Mouse (Mus musculus): ENCODE data around the gene Chsy1. TPM values are rescaled to one million over a fixed set of nuclear protein-coding genes. Genes with fewer than 3 reads are reported as not detected.

The Chsy1 gene
- polyA plus RNA-seq, 1 experiment from 2014 or later, result 6.1 TPM

DNA sequence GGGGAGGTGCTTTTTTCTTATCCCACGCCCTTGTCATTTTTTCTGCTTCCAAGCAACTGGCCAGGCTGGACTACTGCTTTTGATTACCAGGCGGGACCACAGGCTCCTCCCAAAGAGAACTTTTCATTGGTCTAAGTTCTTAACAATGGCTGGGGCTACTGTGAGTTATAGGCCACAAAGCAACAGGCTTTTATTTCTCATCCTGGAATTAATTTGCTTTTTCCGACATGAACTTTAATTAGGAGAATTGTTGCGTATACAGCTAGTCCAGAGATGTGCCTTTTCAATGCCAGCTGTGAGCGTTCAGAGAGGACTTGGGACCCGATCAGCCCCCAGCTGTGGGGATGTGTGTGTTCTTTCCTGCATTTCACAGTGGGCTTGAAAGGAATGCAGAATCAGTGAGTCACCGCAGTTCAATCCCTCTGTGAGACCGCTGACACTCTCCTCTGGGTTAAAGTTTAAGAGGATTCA is 113.3 kb downstream of the Chsy1 start:
- H3K4me3 ChIP-seq (ENCODE audit: low read depth, low read length), result no peak overlapping the region
- peaks cover 2% of the 10 kb centered on the region; the same call in 1 of the 2 replicates for H3K4me1 ChIP-seq (replicated peaks; ENCODE audit: control insufficient read depth, insufficient read depth)
- 0 out of 2 replicates have a peak overlapping the region, but pooled peaks have one; percentile 8 for H3K27ac ChIP-seq (replicated peaks)
- H3K9me3 ChIP-seq (ENCODE audit: control insufficient read depth, low read length), result no peaks in the 10 kb centered on the region
- H3K4me2 ChIP-seq (replicated peaks; ENCODE audit: low read depth), result no peak overlapping the region
- H3K9ac ChIP-seq (ENCODE audit: low read length), result no peak overlapping the region
- WGBS, result 19% methylated on average over 8 of the region's 8 CpGs
- TF ChIP-seq EP300 (optimal IDR thresholded peaks at IDR 0.05) (no peak), CTCF (IDR thresholded peaks at IDR 0.05; ENCODE audit: low read depth) (no peak)
- DNase-seq (ENCODE audit: low spot score), result no peak
- ATAC-seq (ENCODE audit: low FRiP score, low TSS enrichment), result no peak
- no peaks in the 10 kb centered on the region for H3K27me3 ChIP-seq (ENCODE audit: control insufficient read depth, insufficient read depth, low read length)
- H3K36me3 ChIP-seq (ENCODE audit: control insufficient read depth, insufficient read depth, low read length), result no peaks in the 10 kb centered on the region

Other genes with a start within 250 kb of the Chsy1 start
- gene Pcsk6, start 247.8 kb upstream of the Chsy1 start, polyA plus RNA-seq (2015; fragmentation: Nextera tagmentation; extraction: Ambion mirVana), result 7.0 and 12.0 TPM in 2 replicates
- gene Gm45213, start 65.9 kb upstream of the Chsy1 start, polyA plus RNA-seq (2015; fragmentation: Nextera tagmentation; extraction: Ambion mirVana), result not detected in 2 replicates
- 65.0 and 69.6 TPM in 2 replicates for gene Snrpa1, start 50.5 kb upstream of the Chsy1 start, polyA plus RNA-seq (2015; fragmentation: Nextera tagmentation; extraction: Ambion mirVana)
- gene Selenos, start 29.9 kb upstream of the Chsy1 start, polyA plus RNA-seq (2015; fragmentation: Nextera tagmentation; extraction: Ambion mirVana), result 143 TPM in 2 replicates

Data from stomach, postnatal 0 days (tissue).